Mouse (Mus musculus): ENCODE measurements around the gene Ccdc155. TPM values are rescaled to one million over a fixed set of nuclear protein-coding genes. Genes with fewer than 3 reads are reported as not detected.

The Ccdc155 gene
- total and polyA plus RNA-seq, 2 experiments, result not detected

DNA sequence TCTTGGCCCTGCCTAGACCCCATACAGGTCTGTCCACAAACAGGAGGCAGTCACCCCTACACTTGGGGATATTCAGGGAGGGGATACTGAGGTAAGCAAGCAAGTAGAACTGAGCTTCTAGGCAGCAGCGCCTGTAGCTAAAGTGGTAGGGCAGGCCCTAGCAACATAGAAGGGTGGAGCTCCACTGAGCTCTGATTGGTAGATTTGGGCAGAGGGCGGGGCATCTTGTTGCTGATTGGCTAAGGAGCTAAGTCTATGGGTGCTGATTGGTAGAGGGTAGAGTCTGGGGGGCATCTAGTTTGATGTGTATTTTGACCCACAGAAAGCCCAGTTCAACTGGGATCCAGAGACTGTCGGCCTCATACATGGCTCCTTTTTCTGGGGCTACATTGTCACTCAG is 35.2 kb downstream of the Ccdc155 start:
- no peak for DNase-seq (ENCODE audit: extremely low read depth, low read depth, low spot score)
- Histone ChIP-seq H3K79me2 (ENCODE audit: control insufficient read depth, insufficient read depth, low read length) (no peaks in the 10 kb centered on the region), H3K27me3 (ENCODE audit: control insufficient read depth, insufficient read depth, low read length) (peaks cover 29% of the 10 kb centered on the region; the same call in 1 of the 2 replicates), H3K4me1 (ENCODE audit: control insufficient read depth, insufficient read depth, low read length) (no peaks in the 10 kb centered on the region), H3K4me3 (ENCODE audit: insufficient read depth, low read depth, low read length) (no peak overlapping the region), H3K27ac (replicated peaks; ENCODE audit: insufficient read depth, low read depth, low read length) (no peak overlapping the region), H3K36me3 (ENCODE audit: control insufficient read depth, insufficient read depth, low read length) (no peaks in the 10 kb centered on the region), H3K9ac (ENCODE audit: low read depth, low read length) (no peak overlapping the region)
- 92% methylated on average over 3 of the region's 3 CpGs for WGBS
- TF ChIP-seq CTCF (IDR thresholded peaks at IDR 0.05; ENCODE audit: low read depth, low read length), result no peak
- TF ChIP-seq POLR2A (IDR thresholded peaks at IDR 0.05; ENCODE audit: extremely low read depth, insufficient read depth, low read length), result no peak

DNA sequence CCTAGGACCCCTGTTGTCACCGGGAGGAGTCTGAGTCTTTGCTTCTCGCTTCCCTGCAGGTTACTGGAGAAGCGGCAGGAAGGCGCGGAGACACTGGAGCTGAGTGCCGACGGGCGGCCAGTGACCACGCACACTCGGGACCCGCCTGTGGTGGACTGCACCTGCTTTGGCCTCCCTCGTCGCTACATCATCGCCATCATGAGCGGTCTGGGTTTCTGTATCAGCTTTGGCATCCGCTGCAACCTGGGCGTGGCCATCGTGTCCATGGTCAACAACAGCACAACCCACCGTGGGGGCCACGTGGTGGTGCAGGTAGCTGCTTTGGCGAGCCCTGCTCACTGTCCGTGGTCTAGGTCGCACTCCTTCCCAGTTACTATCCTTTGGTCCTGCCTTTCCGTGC is 36.0 kb downstream of the Ccdc155 start:
- 10% methylated on average over 24 of the region's 24 CpGs for WGBS
- H3K4me1 ChIP-seq (ENCODE audit: control insufficient read depth, insufficient read depth, low read length), result no peaks in the 10 kb centered on the region
- no peak overlapping the region for H3K27ac ChIP-seq (replicated peaks; ENCODE audit: insufficient read depth, low read depth, low read length)
- no peak overlapping the region for H3K4me3 ChIP-seq (ENCODE audit: insufficient read depth, low read depth, low read length)
- no peak for DNase-seq (ENCODE audit: extremely low read depth, low read depth, low spot score)
- no peak for TF ChIP-seq POLR2A (IDR thresholded peaks at IDR 0.05; ENCODE audit: extremely low read depth, insufficient read depth, low read length)
- TF ChIP-seq CTCF (IDR thresholded peaks at IDR 0.05; ENCODE audit: low read depth, low read length), result no peak
- no peak overlapping the region for H3K9ac ChIP-seq (ENCODE audit: low read depth, low read length)
- H3K27me3 ChIP-seq (ENCODE audit: control insufficient read depth, insufficient read depth, low read length), result peaks cover 29% of the 10 kb centered on the region; the same call in 1 of the 2 replicates
- no peaks in the 10 kb centered on the region for H3K79me2 ChIP-seq (ENCODE audit: control insufficient read depth, insufficient read depth, low read length)
- no peaks in the 10 kb centered on the region for H3K36me3 ChIP-seq (ENCODE audit: control insufficient read depth, insufficient read depth, low read length)

DNA sequence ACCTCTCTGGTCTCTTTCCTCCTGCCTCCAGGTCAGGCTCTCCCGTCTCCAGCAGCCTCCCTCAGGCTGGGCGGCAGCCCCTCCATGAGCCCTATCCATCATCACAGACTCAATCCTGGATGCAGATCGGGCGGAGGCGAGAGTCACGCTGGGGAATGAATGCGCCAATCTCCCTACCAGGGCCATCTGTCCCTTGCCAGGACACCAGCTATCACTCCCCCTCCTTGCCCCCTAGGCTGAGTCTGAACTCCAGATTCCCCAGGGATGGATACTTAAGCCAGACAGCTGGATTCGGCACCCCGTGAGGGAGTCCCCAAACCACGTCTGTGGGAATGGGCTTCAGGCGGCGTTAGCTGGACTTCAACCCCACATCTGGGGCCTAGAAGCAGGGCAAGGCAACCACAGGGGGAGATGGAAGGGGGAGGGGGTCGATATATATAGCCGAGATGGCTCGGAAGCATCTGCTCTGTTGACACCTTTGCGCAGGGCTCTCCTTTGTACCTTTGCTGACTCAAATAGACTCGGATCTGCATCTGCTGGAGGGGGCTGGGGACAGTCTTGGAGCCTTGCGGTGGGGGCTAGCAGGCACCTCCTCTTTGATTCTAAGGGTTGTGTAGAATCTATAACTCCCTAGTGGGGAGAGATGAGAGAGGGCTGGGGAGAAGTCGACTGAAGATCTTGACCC is 36.8 kb downstream of the Ccdc155 start:
- WGBS, result 9% methylated on average over 19 of the region's 19 CpGs
- H3K27me3 ChIP-seq (ENCODE audit: control insufficient read depth, insufficient read depth, low read length), result peaks cover 29% of the 10 kb centered on the region; the same call in 1 of the 2 replicates

DNA sequence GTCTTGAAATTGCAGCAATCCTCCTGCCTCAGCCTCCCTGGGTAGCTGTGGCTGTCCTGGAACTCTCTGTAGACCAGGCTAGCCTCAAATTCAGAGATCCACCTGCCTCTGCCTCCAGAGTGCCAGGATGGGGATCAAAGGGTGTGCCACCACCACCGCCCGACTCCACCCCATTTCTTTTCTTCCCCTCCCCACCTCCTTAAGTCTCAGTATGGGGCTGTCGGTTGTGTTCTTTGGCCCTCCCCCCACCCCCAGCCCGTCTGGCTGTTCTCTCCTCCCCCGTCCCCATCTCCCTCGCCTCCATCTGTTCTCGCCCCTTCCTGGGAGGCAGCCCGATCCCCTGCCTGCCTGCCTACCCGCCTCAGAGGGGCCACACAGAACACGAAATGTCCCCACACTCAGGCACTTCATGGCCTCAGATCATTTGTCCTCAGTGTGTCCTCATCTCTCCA is 37.7 kb downstream of the Ccdc155 start:
- TF ChIP-seq POLR2A (IDR thresholded peaks at IDR 0.05; ENCODE audit: extremely low read depth, insufficient read depth, low read length) (no peak), CTCF (IDR thresholded peaks at IDR 0.05; ENCODE audit: low read depth, low read length) (no peak)
- Histone ChIP-seq H3K4me1 (ENCODE audit: control insufficient read depth, insufficient read depth, low read length) (no peaks in the 10 kb centered on the region), H3K27me3 (ENCODE audit: control insufficient read depth, insufficient read depth, low read length) (peaks cover 29% of the 10 kb centered on the region; the same call in 1 of the 2 replicates), H3K36me3 (ENCODE audit: control insufficient read depth, insufficient read depth, low read length) (no peaks in the 10 kb centered on the region), H3K27ac (replicated peaks; ENCODE audit: insufficient read depth, low read depth, low read length) (no peak overlapping the region), H3K79me2 (ENCODE audit: control insufficient read depth, insufficient read depth, low read length) (no peaks in the 10 kb centered on the region), H3K9ac (ENCODE audit: low read depth, low read length) (no peak overlapping the region), H3K4me3 (ENCODE audit: insufficient read depth, low read depth, low read length) (no peak overlapping the region)
- WGBS, result 42% methylated on average over 10 of the region's 10 CpGs
- DNase-seq (ENCODE audit: extremely low read depth, low read depth, low spot score), result no peak

More for the DNA sequence above, 36.8 kb downstream of the Ccdc155 start:
- Histone ChIP-seq H3K9ac (ENCODE audit: low read depth, low read length) (no peak overlapping the region), H3K79me2 (ENCODE audit: control insufficient read depth, insufficient read depth, low read length) (no peaks in the 10 kb centered on the region), H3K27ac (replicated peaks; ENCODE audit: insufficient read depth, low read depth, low read length) (no peak overlapping the region), H3K36me3 (ENCODE audit: control insufficient read depth, insufficient read depth, low read length) (no peaks in the 10 kb centered on the region), H3K4me1 (ENCODE audit: control insufficient read depth, insufficient read depth, low read length) (no peaks in the 10 kb centered on the region), H3K4me3 (ENCODE audit: insufficient read depth, low read depth, low read length) (no peak overlapping the region)
- TF ChIP-seq POLR2A (IDR thresholded peaks at IDR 0.05; ENCODE audit: extremely low read depth, insufficient read depth, low read length) (no peak), CTCF (IDR thresholded peaks at IDR 0.05; ENCODE audit: low read depth, low read length) (no peak)
- DNase-seq (ENCODE audit: extremely low read depth, low read depth, low spot score), result no peak

DNA sequence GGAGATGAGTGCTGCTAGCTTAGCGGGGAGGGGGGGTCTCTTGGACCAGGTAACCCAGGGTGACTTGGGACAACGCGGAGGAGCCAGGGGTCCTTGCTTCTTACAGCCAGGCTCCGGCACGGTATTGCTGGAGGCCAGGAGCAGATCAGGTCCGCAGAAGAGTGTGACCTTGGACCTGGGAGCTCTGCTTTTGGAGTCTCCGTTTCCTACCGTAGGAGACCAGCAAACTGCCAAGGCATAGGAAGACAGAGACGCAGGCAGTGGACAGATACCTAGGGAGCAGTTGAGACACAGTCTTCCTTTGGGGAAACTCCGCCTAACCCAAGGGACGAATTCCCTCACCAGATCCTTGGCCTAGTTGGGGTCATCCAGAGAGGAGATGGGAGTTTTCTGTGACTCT is 39.0 kb downstream of the Ccdc155 start:
- H3K4me1 ChIP-seq (ENCODE audit: control insufficient read depth, insufficient read depth, low read length), result 0 out of 2 replicates have a peak, but pooled peaks cover 3% of the 10 kb centered on the region
- DNase-seq (ENCODE audit: extremely low read depth, low read depth, low spot score), result no peak
- TF ChIP-seq POLR2A (IDR thresholded peaks at IDR 0.05; ENCODE audit: extremely low read depth, insufficient read depth, low read length) (no peak), CTCF (IDR thresholded peaks at IDR 0.05; ENCODE audit: low read depth, low read length) (no peak)
- H3K9ac ChIP-seq (ENCODE audit: low read depth, low read length), result no peak overlapping the region
- H3K27ac ChIP-seq (replicated peaks; ENCODE audit: insufficient read depth, low read depth, low read length), result no peak overlapping the region
- H3K4me3 ChIP-seq (ENCODE audit: insufficient read depth, low read depth, low read length), result no peak overlapping the region
- 53% methylated on average over 11 of the region's 11 CpGs for WGBS
- no peaks in the 10 kb centered on the region for H3K79me2 ChIP-seq (ENCODE audit: control insufficient read depth, insufficient read depth, low read length)
- H3K36me3 ChIP-seq (ENCODE audit: control insufficient read depth, insufficient read depth, low read length), result no peaks in the 10 kb centered on the region
- H3K27me3 ChIP-seq (ENCODE audit: control insufficient read depth, insufficient read depth, low read length), result peaks cover 29% of the 10 kb centered on the region; the same call in 1 of the 2 replicates

DNA sequence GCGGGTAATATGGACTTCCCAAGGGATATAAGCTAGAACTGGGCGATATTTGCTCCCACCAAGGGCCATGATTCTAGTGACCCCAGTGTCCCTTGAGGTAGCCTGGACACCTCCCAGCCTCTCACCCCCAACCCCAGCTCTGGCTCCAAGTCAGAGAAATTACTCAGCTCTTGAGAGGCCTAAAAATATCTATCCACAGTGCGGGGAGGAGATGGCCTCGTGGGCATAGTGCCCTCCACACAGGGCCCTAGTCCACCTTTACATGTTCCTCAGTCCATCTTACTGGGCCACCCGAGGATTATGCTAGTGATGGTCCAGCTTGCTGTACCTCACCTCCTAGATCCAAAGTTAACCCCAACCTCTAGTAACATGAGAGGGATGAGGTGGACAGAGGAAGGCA is 39.9 kb downstream of the Ccdc155 start:
- no peak for TF ChIP-seq CTCF (IDR thresholded peaks at IDR 0.05; ENCODE audit: low read depth, low read length)
- no peak overlapping the region for H3K27ac ChIP-seq (replicated peaks; ENCODE audit: insufficient read depth, low read depth, low read length)
- 72% methylated on average over 5 of the region's 5 CpGs for WGBS
- no peak for DNase-seq (ENCODE audit: extremely low read depth, low read depth, low spot score)
- H3K36me3 ChIP-seq (ENCODE audit: control insufficient read depth, insufficient read depth, low read length), result no peaks in the 10 kb centered on the region
- 0 out of 2 replicates have a peak, but pooled peaks cover 3% of the 10 kb centered on the region for H3K4me1 ChIP-seq (ENCODE audit: control insufficient read depth, insufficient read depth, low read length)
- H3K27me3 ChIP-seq (ENCODE audit: control insufficient read depth, insufficient read depth, low read length), result peaks cover 28% of the 10 kb centered on the region; the same call in 1 of the 2 replicates
- H3K9ac ChIP-seq (ENCODE audit: low read depth, low read length), result no peak overlapping the region
- H3K4me3 ChIP-seq (ENCODE audit: insufficient read depth, low read depth, low read length), result no peak overlapping the region
- no peaks in the 10 kb centered on the region for H3K79me2 ChIP-seq (ENCODE audit: control insufficient read depth, insufficient read depth, low read length)
